Mouse (Mus musculus): ENCODE results near the gene Yipf3. TPM values are rescaled to one million over a fixed set of nuclear protein-coding genes. Genes with fewer than 3 reads are reported as not detected.

The Yipf3 gene
- polyA plus RNA-seq, 1 experiment: 93.6 TPM

GRCm38 (mm10) chr17:46255147-46255546 is 7.3 kb downstream of the Yipf3 start:
- DNase-seq (ENCODE audit: low spot score): no peak

GRCm38 (mm10) chr17:46258279-46259053 is 10.6 kb downstream of the Yipf3 start:
- no peak for DNase-seq (ENCODE audit: low spot score)

- no peak for DNase-seq (ENCODE audit: low spot score)
Measured at GRCm38 (mm10) chr17:46259675-46260074, 11.8 kb downstream of the Yipf3 start.

GRCm38 (mm10) chr17:46262201-46262694 is 14.4 kb downstream of the Yipf3 start:
- DNase-seq (ENCODE audit: low spot score): no peak

GRCm38 (mm10) chr17:46265502-46265901 is 17.6 kb downstream of the Yipf3 start:
- DNase-seq (ENCODE audit: low spot score): no peak

- DNase-seq (ENCODE audit: low spot score): peak; percentile 68
Measured at GRCm38 (mm10) chr17:46265918-46266618, 18.2 kb downstream of the Yipf3 start.

GRCm38 (mm10) chr17:46266986-46267385 is 19.1 kb downstream of the Yipf3 start:
- DNase-seq (ENCODE audit: low spot score): no peak

GRCm38 (mm10) chr17:46267511-46267910 is 19.6 kb downstream of the Yipf3 start:
- DNase-seq (ENCODE audit: low spot score): no peak

- DNase-seq (ENCODE audit: low spot score): peak; percentile 20
Measured at GRCm38 (mm10) chr17:46268026-46268720, 20.3 kb downstream of the Yipf3 start.

GRCm38 (mm10) chr17:46269771-46270534 is 22.1 kb downstream of the Yipf3 start:
- DNase-seq (ENCODE audit: low spot score): peak; percentile 45

GRCm38 (mm10) chr17:46272058-46272457 is 24.2 kb downstream of the Yipf3 start:
- no peak for DNase-seq (ENCODE audit: low spot score)

GRCm38 (mm10) chr17:46272675-46273074 is 24.8 kb downstream of the Yipf3 start:
- no peak for DNase-seq (ENCODE audit: low spot score)

GRCm38 (mm10) chr17:46273803-46274236 is 25.9 kb downstream of the Yipf3 start:
- no peak for DNase-seq (ENCODE audit: low spot score)

GRCm38 (mm10) chr17:46274465-46274864 is 26.6 kb downstream of the Yipf3 start:
- DNase-seq (ENCODE audit: low spot score): no peak

GRCm38 (mm10) chr17:46275034-46275433 is 27.2 kb downstream of the Yipf3 start:
- no peak for DNase-seq (ENCODE audit: low spot score)

- no peak for DNase-seq (ENCODE audit: low spot score)
Measured at GRCm38 (mm10) chr17:46275506-46275905, 27.6 kb downstream of the Yipf3 start.

- peak; percentile 18 for DNase-seq (ENCODE audit: low spot score)
Measured at GRCm38 (mm10) chr17:46277586-46277985, 29.7 kb downstream of the Yipf3 start.

- DNase-seq (ENCODE audit: low spot score): no peak
Measured at GRCm38 (mm10) chr17:46278011-46278765, 30.3 kb downstream of the Yipf3 start.

- DNase-seq (ENCODE audit: low spot score): peak; percentile 67
Measured at GRCm38 (mm10) chr17:46282483-46283123, 34.7 kb downstream of the Yipf3 start, which contains the start of gene Tjap1. Tjap1 (minus strand) TSS chr17:46283026.

GRCm38 (mm10) chr17:46283140-46283539 is 35.3 kb downstream of the Yipf3 start:
- no peak for DNase-seq (ENCODE audit: low spot score)

Data from urinary bladder, adult 2 months (tissue).